Mouse (Mus musculus) kidney, adult 11 months (tissue): Measurements from ENCODE around the gene Apbb2.

Experiments used
- DNase-seq: peaks from one replicate; pipeline ENCODE4 v3.0.0; 2022

Apbb2 gene

GRCm38 (mm10) chr5:66468331-66469001, 150.1 kb downstream of the Apbb2 start:
- no peak for DNase-seq

DNA sequence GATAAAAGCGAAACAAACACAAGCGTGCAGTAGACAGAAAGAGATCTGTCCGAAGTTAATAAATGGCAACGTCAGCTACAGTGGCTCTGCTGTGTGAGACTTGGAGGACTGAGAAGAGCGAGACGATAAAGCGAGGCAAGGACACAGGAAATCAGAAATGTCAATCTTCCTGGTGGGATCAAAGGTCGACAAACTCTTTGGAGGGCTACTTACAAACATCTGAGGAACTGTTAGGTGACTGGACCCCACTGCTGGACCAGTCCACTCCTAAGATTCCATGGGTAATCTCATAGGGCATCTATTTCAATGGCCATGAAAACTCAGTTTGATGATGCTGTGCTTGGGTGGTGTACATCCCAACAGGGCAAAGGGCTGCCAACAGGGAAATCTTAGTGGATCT, 155.9 kb downstream of the Apbb2 start:
- DNase-seq, result no peak

- peak; percentile 55 for DNase-seq
Measured at GRCm38 (mm10) chr5:66458851-66459250, 159.7 kb downstream of the Apbb2 start.

DNA sequence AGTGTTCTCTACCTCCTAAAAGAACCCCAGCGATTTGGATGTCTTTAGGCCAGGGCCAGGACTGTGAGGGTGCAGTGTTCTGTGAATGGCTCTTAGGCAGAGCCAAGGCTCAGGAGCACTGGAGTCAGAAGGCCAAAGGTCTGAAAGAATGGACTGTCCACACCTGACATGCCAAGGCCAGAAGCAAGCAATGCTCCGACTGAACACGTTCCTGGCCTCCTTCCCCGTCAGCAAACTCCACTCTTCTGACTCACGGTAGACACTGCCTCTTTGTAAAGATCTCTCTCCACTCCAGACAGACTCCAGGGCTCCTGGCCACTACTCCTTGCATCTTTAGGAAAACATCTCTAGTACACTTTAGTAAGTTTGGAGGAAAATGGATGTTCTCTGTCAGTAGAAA, 163.3 kb downstream of the Apbb2 start:
- DNase-seq, result peak; percentile 68

GRCm38 (mm10) chr5:66454826-66455225, 163.8 kb downstream of the Apbb2 start:
- DNase-seq, result no peak

DNA sequence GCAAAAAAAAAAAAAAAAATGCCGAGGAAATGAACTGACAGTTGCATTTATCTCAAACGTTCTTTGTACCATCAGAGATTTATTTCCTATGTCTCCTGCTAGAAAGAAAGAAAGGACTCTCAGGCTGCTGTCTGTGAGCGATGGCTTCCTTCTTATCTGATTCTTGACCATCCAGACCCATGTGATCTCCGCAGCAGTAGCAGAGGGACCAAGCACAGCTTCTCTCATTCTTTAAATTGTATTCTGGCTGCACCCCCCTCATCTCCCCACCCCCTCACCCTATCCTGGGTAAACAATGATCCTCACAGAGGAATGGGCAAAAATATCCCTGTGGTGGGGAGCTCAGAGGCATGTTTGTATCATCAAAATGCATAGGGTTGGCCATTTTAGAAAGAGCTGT, 165.5 kb downstream of the Apbb2 start:
- no peak for DNase-seq

GRCm38 (mm10) chr5:66451561-66451960, 167.0 kb downstream of the Apbb2 start:
- DNase-seq, result peak; percentile 70

DNA sequence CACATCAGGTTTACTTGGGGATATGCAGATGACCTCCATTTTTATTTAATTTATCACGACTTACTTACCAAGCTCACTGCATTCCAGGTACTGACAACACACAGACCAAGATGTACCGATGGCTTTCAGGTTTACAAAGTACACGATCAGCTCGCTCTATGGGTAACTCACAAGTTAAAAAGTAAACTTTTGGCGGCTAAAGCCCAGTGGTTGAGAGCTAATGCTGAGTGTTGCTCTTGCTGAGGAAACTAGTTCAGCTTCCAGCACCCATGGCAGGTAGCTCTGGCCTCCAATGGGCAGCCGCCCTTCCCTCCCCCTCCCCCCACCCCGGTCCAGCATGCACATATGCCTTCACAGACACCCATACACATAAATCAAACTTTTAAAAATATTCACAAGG, 173.1 kb downstream of the Apbb2 start:
- DNase-seq, result peak; percentile 18

DNA sequence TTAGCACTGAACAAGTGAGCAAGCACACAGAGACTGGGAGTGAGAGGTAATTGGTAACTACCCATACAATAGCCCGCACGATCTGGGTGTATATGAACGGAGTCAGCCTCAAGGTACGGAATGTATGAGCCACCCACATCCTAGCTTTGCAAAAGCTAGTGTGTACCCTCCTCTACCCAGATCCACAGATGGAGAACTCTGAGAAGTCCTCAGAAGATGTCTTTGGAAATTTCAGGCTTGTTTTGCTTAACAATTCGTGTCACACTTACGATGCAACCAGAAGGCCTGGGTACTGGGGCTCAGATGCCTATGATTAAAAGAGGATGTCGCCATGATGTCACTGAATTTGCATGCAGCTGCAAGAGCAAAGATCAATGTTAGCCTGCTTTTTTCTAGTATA, 176.3 kb downstream of the Apbb2 start:
- DNase-seq, result no peak

DNA sequence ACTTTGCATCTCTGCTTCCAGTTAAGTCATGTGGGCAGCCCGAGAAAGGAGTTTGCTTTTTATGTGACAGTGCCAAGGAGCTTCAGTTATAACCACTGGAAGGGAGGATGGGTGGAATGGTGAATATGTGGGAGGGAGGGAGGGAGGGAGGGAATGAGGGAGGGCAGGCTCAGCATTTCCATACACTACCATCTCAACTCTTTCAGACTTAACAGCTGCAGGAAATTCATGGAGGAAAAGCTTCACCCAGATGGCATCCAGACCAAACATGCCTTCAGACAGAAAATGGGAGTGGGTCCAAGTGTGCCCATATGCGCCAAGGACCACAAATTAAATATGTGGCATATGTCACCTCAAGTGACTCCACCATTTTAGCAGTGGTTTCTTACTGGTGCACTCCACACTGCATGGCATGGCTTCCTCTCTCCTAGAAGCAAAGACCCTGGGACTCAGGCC, 181.8 kb downstream of the Apbb2 start:
- DNase-seq, result no peak

- no peak for DNase-seq
Measured at GRCm38 (mm10) chr5:66435158-66435557, 183.4 kb downstream of the Apbb2 start.

DNA sequence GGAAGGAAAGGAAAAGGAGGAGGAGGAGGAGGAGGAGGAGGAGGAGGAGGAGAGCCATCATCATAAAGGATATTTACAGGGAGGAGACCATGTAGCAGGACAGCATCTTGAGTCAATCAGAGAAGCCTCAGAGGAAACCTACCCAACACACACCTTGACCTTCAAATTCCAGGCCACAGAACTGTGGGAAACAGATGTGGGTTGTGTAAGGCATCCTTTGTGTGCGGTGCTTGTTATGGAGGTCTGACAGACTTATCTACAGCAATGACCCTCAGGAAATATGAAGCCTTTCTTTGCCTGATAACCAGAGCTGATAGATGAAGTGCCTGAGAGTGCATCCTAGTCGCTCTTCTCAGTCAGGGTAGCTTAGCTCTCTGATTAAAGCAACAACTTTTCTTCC, 189.5 kb downstream of the Apbb2 start:
- no peak for DNase-seq

GRCm38 (mm10) chr5:66428071-66428470, 190.5 kb downstream of the Apbb2 start:
- DNase-seq, result no peak

GRCm38 (mm10) chr5:66423909-66424308, 194.7 kb downstream of the Apbb2 start:
- DNase-seq, result no peak

DNA sequence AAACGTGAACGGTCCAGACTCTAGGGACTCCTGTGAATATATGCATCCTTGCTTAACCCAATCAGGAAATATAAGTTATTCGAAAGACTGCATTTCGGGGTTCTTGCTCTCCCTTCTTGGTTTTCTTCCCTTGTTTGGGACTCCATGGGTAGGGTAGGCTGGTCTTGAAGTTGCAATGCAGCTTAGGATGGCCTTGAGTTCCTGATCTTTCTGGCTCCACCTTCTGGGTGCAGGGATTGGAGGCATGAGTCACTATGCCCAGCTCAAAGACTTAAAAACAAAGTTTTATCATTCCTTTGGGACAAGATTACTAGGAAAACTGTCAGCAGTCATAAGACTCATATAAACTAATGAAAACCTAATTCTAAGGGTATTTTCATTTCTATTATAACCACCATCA, 195.1 kb downstream of the Apbb2 start:
- DNase-seq, result no peak

DNA sequence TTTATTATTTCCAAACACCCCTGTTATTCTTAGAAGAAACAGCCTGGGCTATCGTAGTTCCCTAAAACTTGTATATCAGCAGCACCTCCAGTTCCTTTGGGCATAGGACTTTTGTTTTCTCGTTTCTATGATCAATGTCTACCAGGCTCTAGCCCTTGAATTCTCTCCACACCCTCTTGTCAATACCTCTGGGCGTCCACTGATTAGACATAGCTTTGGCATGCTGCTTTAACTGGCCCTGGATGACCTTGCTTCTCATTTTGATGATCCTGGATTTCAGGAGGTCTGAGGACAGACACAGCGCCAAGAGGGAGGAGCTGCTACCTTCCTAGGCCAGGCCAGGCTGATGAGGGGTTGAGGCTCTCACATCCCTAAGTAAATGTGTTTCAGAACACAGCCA, 196.6 kb downstream of the Apbb2 start:
- no peak for DNase-seq

GRCm38 (mm10) chr5:66421230-66421629, 197.4 kb downstream of the Apbb2 start:
- no peak for DNase-seq

- DNase-seq, result no peak
Measured at GRCm38 (mm10) chr5:66420011-66420410, 198.6 kb downstream of the Apbb2 start.

DNA sequence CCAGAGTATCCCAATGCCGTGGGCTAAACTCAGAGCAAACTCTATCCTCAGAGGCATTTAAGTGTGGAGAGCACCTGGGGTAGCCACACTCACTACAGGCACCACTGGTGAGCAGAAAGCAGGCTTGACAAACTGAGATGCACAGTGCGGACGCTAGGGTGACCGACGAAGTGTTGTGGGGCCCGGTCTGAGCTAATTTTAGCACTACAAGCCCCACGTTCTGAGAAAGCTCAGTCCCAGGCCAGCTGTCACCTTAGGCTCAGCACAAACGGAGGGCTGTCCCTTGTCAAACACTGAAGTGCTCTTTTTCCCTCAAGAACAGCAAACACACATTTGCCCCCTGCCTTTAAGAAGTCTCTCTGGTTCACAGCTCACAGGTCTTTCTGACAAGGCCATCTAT, 201.3 kb downstream of the Apbb2 start:
- DNase-seq, result no peak

DNA sequence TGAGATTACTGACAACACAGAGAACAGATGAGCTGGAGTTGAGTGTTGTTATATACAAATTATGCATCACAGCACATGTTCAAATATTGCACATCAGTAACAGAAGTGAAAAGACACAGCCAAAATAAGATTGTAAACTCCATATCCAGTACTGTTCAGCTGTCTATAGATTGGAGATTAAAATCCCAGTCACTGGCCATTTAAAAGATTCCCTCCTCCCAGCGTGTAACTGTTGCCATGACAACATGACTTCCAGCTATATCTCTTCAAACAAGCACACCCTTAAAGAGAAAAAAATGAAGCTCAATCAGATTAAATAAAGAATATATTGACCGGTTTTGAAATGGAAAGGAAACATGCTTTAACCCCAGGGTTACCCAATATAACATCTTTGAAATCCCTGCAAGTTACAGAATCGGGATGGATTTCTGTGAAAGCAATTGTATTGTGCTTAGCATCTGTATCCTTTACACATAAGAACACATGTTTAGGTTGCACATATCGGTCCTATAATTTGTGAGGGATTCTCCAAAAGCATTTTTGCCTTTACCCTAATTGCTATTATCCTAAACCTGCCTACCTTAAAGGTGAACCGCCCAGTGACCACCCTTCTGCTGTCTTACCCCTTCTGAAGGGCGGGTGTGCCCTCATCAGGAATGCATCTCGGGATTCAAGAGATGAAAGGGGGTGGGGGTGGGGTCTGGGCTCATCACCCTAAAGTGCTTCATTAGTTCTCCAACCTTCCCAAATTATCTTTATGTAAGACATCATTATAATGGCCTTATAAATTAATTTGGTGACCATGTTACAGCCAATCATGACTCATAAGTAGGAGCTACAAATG, 202.7 kb downstream of the Apbb2 start:
- no peak for DNase-seq

GRCm38 (mm10) chr5:66415033-66415697, 203.4 kb downstream of the Apbb2 start:
- DNase-seq, result no peak

DNA sequence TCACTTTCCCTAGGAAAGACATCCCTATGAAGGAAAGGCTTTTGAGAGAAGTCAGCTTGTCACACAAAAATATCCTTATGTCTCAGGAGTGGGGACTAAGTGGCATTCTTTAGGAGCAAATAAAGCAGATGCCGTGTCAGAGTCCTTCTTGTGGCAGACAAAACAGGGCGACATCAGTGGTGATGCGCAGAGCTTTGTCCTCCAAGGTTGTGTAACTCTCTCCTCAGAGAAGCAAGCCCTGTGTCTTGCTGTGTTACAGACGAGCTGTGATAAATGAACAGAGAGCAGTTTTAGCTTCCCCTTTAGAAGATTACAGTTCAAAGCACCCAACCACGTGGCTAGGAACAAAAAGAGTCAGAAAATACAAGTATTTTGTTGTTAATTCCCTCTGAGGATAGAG, 205.2 kb downstream of the Apbb2 start:
- DNase-seq, result no peak

DNA sequence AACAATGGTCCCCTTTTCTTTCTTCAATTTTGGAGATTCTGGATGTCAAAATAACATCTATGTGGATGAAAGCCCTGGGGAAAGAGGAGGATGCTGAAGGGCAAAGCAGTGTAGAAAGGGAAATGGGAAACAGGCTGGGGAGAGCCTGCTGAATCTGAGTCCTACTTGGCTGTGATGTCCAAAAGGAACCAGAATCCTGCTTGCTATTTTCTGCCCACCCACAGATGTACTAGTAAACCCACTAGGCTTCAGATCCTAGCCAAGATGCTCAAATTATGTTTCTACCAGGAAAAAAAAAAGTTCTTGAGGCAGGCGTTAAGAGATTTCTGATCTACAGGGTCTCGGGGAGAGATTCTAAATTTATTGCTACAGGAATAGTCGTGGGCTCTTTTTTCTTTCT, 205.8 kb downstream of the Apbb2 start:
- no peak for DNase-seq

DNA sequence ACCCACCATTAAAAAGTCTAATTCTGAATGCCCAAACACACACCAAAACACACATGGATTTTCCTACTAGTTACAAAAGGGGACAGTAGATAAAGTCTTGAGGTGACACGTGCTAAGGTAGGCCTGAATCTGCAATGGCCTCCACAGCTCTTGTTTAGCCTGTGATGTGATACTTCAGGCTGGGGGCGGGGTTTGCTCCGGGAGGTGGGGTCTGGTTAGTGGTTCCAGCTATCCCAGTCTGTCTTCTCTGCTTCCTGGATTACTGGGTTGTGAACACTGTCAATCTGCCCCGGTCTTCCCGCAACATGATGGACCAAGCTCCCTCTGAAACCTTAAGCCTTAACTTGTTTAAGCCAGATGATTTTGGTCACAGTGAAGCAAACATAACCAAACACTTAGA, 210.0 kb downstream of the Apbb2 start:
- DNase-seq, result no peak
